Mouse (Mus musculus) large intestine, adult 2 months (tissue): ENCODE measurements around the gene Tnf. TPM values are rescaled to one million over a fixed set of nuclear protein-coding genes. Genes with fewer than 3 reads are reported as not detected.
"Not testable (repeated sequence)": the region's sequence is repeated elsewhere in the genome, so short reads cannot be mapped to it uniquely, and the experiment has no call there.

ENCODE experiments used
- DNase-seq: peaks from one replicate; pipeline ENCODE4 v3.0.0-alpha.2; 2012; ENCODE audit warnings: low read depth, low spot score
- WGBS: fragments of 180-500 bp; shearing (Covaris S2); methylation state at CpG from one replicate; pipeline ENCODE4 v1.1.7; 2018; 5-methylcytosine and 5-hydroxymethylcytosine counted together
- polyA plus RNA-seq: library from polyadenylated mRNA; depleted of rRNA; stranded (reverse); fragments of >200 nt; gene quantifications from 2 replicates; pipeline ENCODE4 v1.2.3, GENCODE M21; 2012

Gene Tnf
- polyA plus RNA-seq, 1 experiment, result 4.9 TPM

GRCm38 (mm10) chr17:35235614-35236389 lies 34.0 kb upstream of the Tnf start, which contains the start of gene Nfkbil1:
Gene Nfkbil1 (minus strand): TSS chr17:35235792.
- WGBS, result under 1% methylated on average over 35 of the region's 35 CpGs
- peak; percentile 88 for DNase-seq

GRCm38 (mm10) chr17:35234903-35235302 lies 33.1 kb upstream of the Tnf start:
- DNase-seq, result no peak
- WGBS, result 2% methylated on average over 31 of the region's 31 CpGs

GRCm38 (mm10) chr17:35234090-35234489 lies 32.3 kb upstream of the Tnf start:
- WGBS, result 38% methylated on average over 7 of the region's 7 CpGs

GRCm38 (mm10) chr17:35233114-35233980 lies 31.5 kb upstream of the Tnf start, which contains the start of gene Atp6v1g2:
Gene Atp6v1g2 (plus strand): TSS chr17:35233660.
- no peak for DNase-seq
- WGBS, result 15% methylated on average over 18 of the region's 18 CpGs

More at GRCm38 (mm10) chr17:35234090-35234489, 32.3 kb upstream of the Tnf start:
- not testable (repeated sequence) for DNase-seq

- DNase-seq, result no peak
- WGBS, result 54% methylated on average over 5 of the region's 5 CpGs
Measured at GRCm38 (mm10) chr17:35232659-35233058, 30.9 kb upstream of the Tnf start.

GRCm38 (mm10) chr17:35232043-35232442 lies 30.2 kb upstream of the Tnf start:
- WGBS, result 12% methylated on average over 12 of the region's 12 CpGs
- DNase-seq, result no peak

GRCm38 (mm10) chr17:35231022-35231421 lies 29.2 kb upstream of the Tnf start:
- WGBS, result 86% methylated on average over 10 of the region's 10 CpGs
- DNase-seq, result no peak

GRCm38 (mm10) chr17:35226561-35227046 lies 24.8 kb upstream of the Tnf start:
- 81% methylated on average over 14 of the region's 14 CpGs for WGBS
- DNase-seq, result no peak

- WGBS, result 85% methylated on average over 5 of the region's 5 CpGs
Measured at GRCm38 (mm10) chr17:35225456-35225855, 23.6 kb upstream of the Tnf start.

GRCm38 (mm10) chr17:35224641-35225040 lies 22.8 kb upstream of the Tnf start:
- DNase-seq, result no peak
- WGBS, result 94% methylated on average over 4 of the region's 4 CpGs

More at GRCm38 (mm10) chr17:35225456-35225855, 23.6 kb upstream of the Tnf start:
- no peak for DNase-seq

GRCm38 (mm10) chr17:35222299-35222698 lies 20.5 kb upstream of the Tnf start:
- 56% methylated on average over 6 of the region's 6 CpGs for WGBS
- DNase-seq, result no peak

GRCm38 (mm10) chr17:35220156-35220952 lies 18.5 kb upstream of the Tnf start, which contains the start of gene Gm16181:
Gene Gm16181 (plus strand): TSS chr17:35220834.
- DNase-seq, result no peak
- 70% methylated on average over 28 of the region's 28 CpGs for WGBS

- WGBS, result 65% methylated on average over 6 of the region's 6 CpGs
- DNase-seq, result no peak
Measured at GRCm38 (mm10) chr17:35219601-35220041, 17.8 kb upstream of the Tnf start.

GRCm38 (mm10) chr17:35218516-35219193 lies 16.8 kb upstream of the Tnf start:
- no peak for DNase-seq
- 83% methylated on average over 18 of the region's 18 CpGs for WGBS

GRCm38 (mm10) chr17:35213071-35213470 lies 11.3 kb upstream of the Tnf start:
- 49% methylated on average over 5 of the region's 5 CpGs for WGBS
- no peak for DNase-seq

GRCm38 (mm10) chr17:35210593-35210992 lies 8.8 kb upstream of the Tnf start:
- no peak for DNase-seq
- WGBS, result 25% methylated on average over 3 of the region's 3 CpGs

- no peak for DNase-seq
- 38% methylated on average over 12 of the region's 12 CpGs for whole genome bisulfite sequencing
Measured at GRCm38 (mm10) chr17:35209785-35210535, 8.2 kb upstream of the Tnf start.

GRCm38 (mm10) chr17:35205380-35205769 lies 3.6 kb upstream of the Tnf start:
- WGBS, result 74% methylated on average over 10 of the region's 10 CpGs
- no peak for DNase-seq
